Mouse (Mus musculus) CH12F3 (cell line): ENCODE results near the gene Copg2.

Source experiments
- in situ Hi-C: fragments of 300-500 bp; cut with MboI; formaldehyde crosslinking; loops from 2 replicates; pipeline ENCODE4 v1.14.3; 2020; ENCODE audit warnings: low sequenced_read_pairs

Copg2 gene

GRCm38 (mm10) chr6:30698036-30698435, 198.6 kb downstream of the Copg2 start:
- in situ Hi-C loops = no loop called here
